Comparison of ENCODE assay signal across 8 mouse cellular contexts in genomic region chr19:53830407-53831163, GRCm38 (mm10).
DNase-seq lines count a peak whose midpoint lies in the region; ATAC-seq and TF ChIP-seq lines count a peak whose summit lies in the region.

No protein-coding gene starts in this region.

- peaks cover 11% of the 10 kb centered on the region for H3K36me3 ChIP-seq in heart, adult 2 months (ENCODE audit: control insufficient read depth, insufficient read depth, low read length)
- no peaks in the 10 kb centered on the region for H3K36me3 ChIP-seq in intestine, postnatal 0 days (ENCODE audit: control insufficient read depth, insufficient read depth)

- H3K79me2 ChIP-seq in heart, adult 2 months (replicated peaks; ENCODE audit: control insufficient read depth, insufficient read depth, low read length), result no peaks in the 10 kb centered on the region

- H3K27ac ChIP-seq in heart, adult 2 months, result peak overlapping the region; percentile 81
- peak overlapping the region; percentile 68 for H3K27ac ChIP-seq in intestine, postnatal 0 days (ENCODE audit: low read depth, low read length)

- no peak for TF ChIP-seq CTCF in heart, adult 2 months (IDR thresholded peaks at IDR 0.05)
- TF ChIP-seq CTCF in intestine, postnatal 0 days (IDR thresholded peaks at IDR 0.05; ENCODE audit: low read depth), result no peak

- H3K9me3 ChIP-seq in intestine, postnatal 0 days (ENCODE audit: control insufficient read depth), result no peaks in the 10 kb centered on the region

- H3K4me1 ChIP-seq in heart, adult 2 months (ENCODE audit: control insufficient read depth, insufficient read depth, low read length), result peaks cover 5% of the 10 kb centered on the region
- no peaks in the 10 kb centered on the region for H3K4me1 ChIP-seq in intestine, postnatal 0 days (replicated peaks; ENCODE audit: control insufficient read depth, insufficient read depth, low read length)

- peak; percentile 39 for DNase-seq in urinary bladder, adult 2 months (ENCODE audit: low spot score)
- DNase-seq in urinary bladder, postnatal 25 days (ENCODE audit: low spot score), result no peak
- peak; percentile 65 to 84 for DNase-seq in heart, adult 2 months
- peak; percentile 54 for DNase-seq in lung, postnatal 10 days
- no peak for DNase-seq in left cerebral cortex, adult 11 months (ENCODE audit: low spot score)
- no peak for DNase-seq in thymus, postnatal 0 days (ENCODE audit: low spot score)
- no peak for DNase-seq in right cerebral cortex, adult 18-20 months

- peak; percentile 30; the same call in 1 of the 2 replicates for TF ChIP-seq POLR2A in heart, adult 2 months (IDR thresholded peaks at IDR 0.05; ENCODE audit: insufficient read depth, low read depth, low read length)

- H3K27me3 ChIP-seq in heart, adult 2 months (ENCODE audit: control insufficient read depth, insufficient read depth, low read length), result no peaks in the 10 kb centered on the region
- no peaks in the 10 kb centered on the region for H3K27me3 ChIP-seq in intestine, postnatal 0 days (replicated peaks; ENCODE audit: control insufficient read depth, insufficient read depth, low read length)

- H3K4me3 ChIP-seq in heart, adult 2 months, result no peak overlapping the region
- no peak overlapping the region for H3K4me3 ChIP-seq in intestine, postnatal 0 days (ENCODE audit: low read depth, low read length)

- WGBS in heart, adult 2 months, result 8% methylated on average over 8 of the region's 8 CpGs
- WGBS in intestine, postnatal 0 days, result 6% methylated on average over 8 of the region's 8 CpGs

- peak; percentile 95 for TF ChIP-seq EP300 in heart, adult 2 months (IDR thresholded peaks at IDR 0.05; ENCODE audit: insufficient read depth, low read depth, low read length)

- H3K4me2 ChIP-seq in intestine, postnatal 0 days (replicated peaks; ENCODE audit: low read depth), result peak overlapping the region; percentile 10; the same call in 1 of the 2 replicates

- intact Hi-C loops in heart, adult 2 months (cut with DNase I), result loop anchor here (10.0 kb wide), 1 partner anchor 186 kb away; no protein-coding TSS in a partner anchor

- peak overlapping the region; percentile 4; the same call in 1 of the 2 replicates for H3K9ac ChIP-seq in heart, adult 2 months (ENCODE audit: low read depth, low read length)
- H3K9ac ChIP-seq in intestine, postnatal 0 days (ENCODE audit: low read depth, low read length), result no peak overlapping the region

- peak; percentile 90 for ATAC-seq in intestine, postnatal 0 days

Comparison
In these comparisons a context has a peak if more than half of its experiments do, and no peak if none do; other contexts are left out.
1. DNase-seq: peak in urinary bladder, adult 2 months (single experiment), heart, adult 2 months (2 of 2) and lung, postnatal 10 days (single experiment); none in urinary bladder, postnatal 25 days (single experiment), left cerebral cortex, adult 11 months (single experiment), thymus, postnatal 0 days (single experiment) and right cerebral cortex, adult 18-20 months (single experiment).